Mouse (Mus musculus): Measurements from ENCODE around the gene Srm.
A peak's percentile ranks its signal among the peaks of the same experiment; 100 is the strongest.

Gene Srm

DNA sequence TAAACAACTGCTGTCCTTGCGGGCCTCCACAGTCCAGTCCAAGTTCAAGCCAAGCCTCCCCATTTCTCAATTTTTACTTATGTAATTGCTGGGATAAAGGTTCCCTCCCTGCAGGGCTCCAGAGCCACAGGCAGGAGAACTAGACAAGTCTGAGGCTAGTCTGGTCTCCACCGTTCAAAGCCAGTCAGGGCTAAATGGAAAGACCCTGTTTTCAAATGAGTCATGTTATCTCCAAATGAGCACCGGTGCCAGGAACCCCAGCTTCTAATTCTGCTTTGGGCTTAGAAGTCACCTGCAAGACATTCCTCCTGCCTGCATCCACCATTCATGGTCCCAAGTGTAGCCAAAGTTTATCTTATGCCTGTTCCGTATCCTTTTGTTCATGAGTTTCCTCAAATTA, 10.6 kb downstream of the Srm start:
- no peak for DNase-seq (ENCODE audit: low spot score in 2 of 2)

DNA sequence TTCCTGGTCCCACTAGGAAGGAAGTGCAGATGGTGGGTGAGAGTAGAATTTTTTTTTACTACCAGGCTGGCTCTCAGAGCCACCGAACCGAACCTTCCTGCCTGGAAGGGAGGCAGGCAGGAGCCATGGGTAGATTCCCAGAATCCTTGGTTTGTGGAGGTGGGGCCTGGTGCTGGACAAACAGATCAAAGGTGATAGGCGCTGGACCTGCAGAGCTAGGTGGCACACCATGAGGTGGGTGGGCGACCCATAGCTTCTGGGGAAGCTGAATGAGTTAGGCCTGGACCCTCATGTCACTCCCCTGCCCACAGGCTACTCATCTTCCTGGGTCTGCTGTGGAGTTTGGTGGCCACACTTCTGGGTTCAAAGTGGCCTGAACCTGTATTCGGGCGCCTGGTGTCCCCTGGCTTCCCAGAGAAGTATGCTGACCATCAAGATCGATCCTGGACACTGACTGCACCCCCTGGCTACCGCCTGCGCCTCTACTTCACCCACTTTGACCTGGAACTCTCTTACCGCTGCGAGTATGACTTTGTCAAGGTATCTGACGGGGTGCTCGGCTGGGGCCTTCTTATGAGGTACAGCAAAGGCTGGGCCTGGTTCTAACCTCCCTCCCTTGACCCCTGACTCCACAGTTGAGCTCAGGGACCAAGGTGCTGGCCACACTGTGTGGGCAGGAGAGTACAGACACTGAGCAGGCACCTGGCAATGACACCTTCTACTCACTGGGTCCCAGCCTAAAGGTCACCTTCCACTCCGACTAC, 11.2 kb downstream of the Srm start, which contains the start of gene Masp2:
Masp2 (plus strand) TSS at position 198 of the 764 bp plus-strand sequence.
- no peak for DNase-seq (ENCODE audit: low spot score in 2 of 2)

GRCm38 (mm10) chr4:148603376-148604139, 12.3 kb downstream of the Srm start:
- DNase-seq (ENCODE audit: low spot score in 2 of 2): no peak

GRCm38 (mm10) chr4:148604141-148604540, 12.8 kb downstream of the Srm start:
- DNase-seq (ENCODE audit: low spot score in 2 of 2): no peak

GRCm38 (mm10) chr4:148604541-148605165, 13.3 kb downstream of the Srm start:
- peak in 1 of 2 experiments; percentile 59 for DNase-seq (ENCODE audit: low spot score in 2 of 2)

DNA sequence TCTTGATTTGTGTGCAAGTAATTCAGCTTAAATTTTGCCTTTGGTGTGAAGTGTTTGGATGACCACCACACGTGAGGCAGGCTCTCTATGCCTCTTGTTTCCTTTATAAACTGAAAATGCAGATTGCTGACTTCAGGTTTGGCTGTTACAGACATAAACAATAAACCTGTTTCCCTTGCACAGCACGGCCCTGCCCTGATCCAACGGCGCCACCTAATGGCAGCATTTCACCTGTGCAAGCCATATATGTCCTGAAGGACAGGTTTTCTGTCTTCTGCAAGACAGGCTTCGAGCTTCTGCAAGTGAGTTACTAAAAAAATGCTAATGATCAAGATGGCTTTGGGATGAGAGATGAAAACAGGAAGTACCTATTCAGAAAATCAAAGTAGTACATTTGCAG, 16.5 kb downstream of the Srm start:
- peak; percentile 66 to 85 for DNase-seq (ENCODE audit: low spot score in 2 of 2)

GRCm38 (mm10) chr4:148609805-148610204, 18.5 kb downstream of the Srm start:
- DNase-seq (ENCODE audit: low spot score in 2 of 2): no peak

- DNase-seq (ENCODE audit: low spot score in 2 of 2): no peak
Measured at GRCm38 (mm10) chr4:148610631-148611364, 19.5 kb downstream of the Srm start.

DNA sequence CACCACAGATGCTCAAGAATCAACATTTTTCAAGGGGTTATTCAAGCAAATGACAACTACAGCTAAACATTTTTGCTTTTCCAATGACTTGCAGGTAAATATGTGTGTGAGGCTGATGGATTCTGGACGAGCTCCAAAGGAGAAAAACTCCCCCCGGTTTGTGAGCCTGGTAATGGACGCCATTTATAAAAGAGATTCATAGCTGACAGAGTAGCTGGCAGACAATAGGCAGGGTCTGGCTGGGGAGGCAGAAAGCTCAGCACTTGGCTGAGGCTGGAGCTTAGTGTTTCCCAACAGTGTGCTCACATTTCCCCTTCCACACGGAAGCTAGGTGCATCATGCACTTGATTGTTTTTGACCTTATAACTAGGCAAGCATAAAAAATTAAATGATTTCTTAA, 21.3 kb downstream of the Srm start:
- no peak for DNase-seq (ENCODE audit: low spot score in 2 of 2)

DNA sequence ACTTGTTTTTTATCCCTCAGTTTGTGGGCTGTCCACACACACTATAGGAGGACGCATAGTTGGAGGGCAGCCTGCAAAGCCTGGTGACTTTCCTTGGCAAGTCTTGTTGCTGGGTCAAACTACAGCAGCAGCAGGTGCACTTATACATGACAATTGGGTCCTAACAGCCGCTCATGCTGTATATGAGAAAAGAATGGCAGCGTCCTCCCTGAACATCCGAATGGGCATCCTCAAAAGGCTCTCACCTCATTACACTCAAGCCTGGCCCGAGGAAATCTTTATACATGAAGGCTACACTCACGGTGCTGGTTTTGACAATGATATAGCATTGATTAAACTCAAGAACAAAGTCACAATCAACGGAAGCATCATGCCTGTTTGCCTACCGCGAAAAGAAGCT, 22.4 kb downstream of the Srm start:
- no peak for DNase-seq (ENCODE audit: low spot score in 2 of 2)

- DNase-seq (ENCODE audit: low spot score in 2 of 2): no peak
Measured at GRCm38 (mm10) chr4:148619805-148620204, 28.5 kb downstream of the Srm start.

GRCm38 (mm10) chr4:148620718-148621117, 29.4 kb downstream of the Srm start:
- DNase-seq (ENCODE audit: low spot score in 2 of 2): no peak

- no peak for DNase-seq (ENCODE audit: low spot score in 2 of 2)
Measured at GRCm38 (mm10) chr4:148622485-148622884, 31.2 kb downstream of the Srm start.

DNA sequence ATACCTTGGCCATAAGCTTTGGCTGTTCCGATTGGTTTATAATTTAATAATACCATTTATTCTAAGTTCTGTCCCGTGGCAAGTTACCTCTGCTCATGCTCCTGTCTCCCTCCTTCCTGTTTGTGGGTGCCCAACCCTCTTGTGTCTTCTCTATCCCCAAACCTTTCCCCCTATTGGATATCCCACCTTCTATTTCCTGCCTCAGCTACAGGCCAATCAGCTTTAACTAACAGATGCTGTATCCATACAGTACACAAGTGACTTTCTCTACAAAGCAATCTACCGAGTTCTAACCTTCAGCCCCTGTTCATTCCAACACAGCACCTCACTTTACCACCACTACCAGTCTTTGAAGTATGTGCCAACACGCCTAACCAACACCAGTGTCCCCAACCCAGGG, 32.3 kb downstream of the Srm start:
- no peak for DNase-seq (ENCODE audit: low spot score in 2 of 2)

- DNase-seq (ENCODE audit: low spot score in 2 of 2): no peak
Measured at GRCm38 (mm10) chr4:148625010-148625409, 33.7 kb downstream of the Srm start.

DNA sequence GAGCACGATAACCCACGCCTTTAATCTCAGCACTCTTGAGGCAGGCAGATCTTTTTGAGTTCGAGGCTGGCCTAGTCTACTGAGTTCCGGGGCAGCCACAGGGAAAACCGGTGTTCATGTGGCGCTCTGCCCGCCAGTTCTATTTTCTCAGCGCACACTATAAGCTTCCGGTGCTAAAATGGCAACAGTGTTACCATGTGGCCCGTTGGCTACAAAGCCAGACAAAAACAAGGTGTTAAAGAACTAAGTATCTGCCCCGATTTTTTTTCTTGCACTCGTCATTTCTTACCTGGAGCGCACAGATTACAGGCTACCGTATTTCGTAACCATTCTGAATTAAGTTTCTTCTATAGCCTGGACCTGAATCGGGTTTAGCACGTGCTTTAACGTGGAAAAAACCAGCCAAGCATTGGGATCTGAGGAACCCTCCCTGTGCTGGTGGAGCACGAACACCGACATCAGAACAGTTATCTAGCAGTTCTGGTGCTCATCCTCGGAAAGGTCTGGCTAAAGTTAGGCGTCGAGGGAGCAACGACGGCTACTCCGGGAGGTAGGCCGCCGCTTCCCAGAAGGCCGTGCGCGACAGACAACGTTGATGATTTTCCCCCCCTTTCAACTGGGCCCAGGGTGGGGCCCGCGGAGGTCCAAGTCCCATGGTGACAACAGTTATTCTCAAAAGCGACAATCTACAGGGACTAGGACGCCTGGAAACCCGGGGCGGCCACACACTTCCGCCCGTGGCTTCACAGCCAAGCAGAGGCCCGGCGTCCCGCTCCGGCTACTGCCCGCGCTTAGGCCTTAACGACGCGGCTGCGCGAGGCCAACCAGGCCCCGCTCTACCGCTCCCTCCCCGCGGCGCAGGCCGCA, 34.7 kb downstream of the Srm start:
- DNase-seq (ENCODE audit: low spot score in 2 of 2): no peak

DNA sequence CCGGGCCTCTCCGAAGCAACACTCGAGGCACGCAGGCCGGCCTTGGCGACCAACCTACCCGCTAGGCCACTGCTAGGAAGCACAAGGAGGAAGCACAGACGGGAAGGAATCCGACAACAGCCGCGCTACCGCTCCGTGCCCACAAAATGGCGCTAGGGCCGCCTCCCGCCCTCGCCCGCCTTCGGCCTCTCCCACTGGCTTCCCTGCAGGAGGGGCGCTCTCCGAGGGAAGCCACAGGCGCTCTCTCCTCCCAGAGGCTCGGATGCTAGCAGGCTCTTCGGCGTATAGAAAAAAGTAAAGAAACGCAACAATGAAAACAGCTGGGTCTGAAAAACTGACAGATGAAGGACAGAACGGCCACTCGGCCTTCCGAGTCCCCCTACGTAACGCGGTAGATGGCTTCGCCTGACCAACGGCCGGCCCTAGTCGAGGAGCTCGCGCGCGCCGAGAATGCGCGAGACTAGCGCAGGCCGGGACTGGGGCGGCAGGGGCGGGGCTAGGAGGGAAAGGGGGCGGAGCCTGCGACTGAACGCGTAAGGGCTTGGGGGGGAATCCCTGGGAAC, 35.4 kb downstream of the Srm start, which contains the start of gene Tardbp:
Tardbp (minus strand) TSS at position 397 of the 563 bp plus-strand sequence.
- peak; percentile 94 to 99 for DNase-seq (ENCODE audit: low spot score in 2 of 2)

- no peak for DNase-seq (ENCODE audit: low spot score in 2 of 2)
Measured at GRCm38 (mm10) chr4:148627246-148627645, 35.9 kb downstream of the Srm start.

DNA sequence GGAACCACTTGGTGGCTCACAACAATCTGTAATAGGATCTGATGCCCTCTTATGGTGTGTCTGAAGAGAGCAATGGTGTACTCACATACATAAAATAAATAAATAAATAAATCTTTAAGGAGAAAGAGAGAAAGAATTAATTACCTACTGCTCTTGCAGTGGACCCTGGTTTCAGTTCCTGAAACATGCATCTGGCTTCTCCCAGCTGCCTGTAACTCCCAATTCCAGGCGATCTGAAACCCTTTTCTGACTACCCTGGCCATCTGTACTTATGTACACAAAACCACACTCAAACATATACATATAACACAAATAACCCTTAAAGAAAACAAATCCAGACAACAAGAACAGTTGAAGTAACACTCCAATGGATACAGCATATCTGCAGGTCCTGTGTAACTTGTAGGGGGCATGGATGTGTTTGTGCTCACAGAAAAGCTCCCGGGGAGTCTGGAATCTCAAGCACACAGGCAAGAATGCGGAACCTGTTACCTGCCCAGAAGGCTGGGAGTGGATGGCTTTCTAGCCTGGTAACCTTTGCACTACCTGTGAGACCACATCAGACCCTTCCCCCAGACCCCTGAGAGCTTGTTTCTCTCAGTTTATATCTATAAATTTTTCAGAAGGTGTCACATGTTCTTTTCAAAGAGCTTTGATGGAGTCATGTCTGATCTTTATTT, 40.9 kb downstream of the Srm start:
- no peak for DNase-seq (ENCODE audit: low spot score in 2 of 2)

Measured in urinary bladder, postnatal 4 days (tissue).